Mouse (Mus musculus) liver, embryonic 11.5 days (tissue): ENCODE data around the gene Slc6a5. TPM values are rescaled to one million over a fixed set of nuclear protein-coding genes. Genes with fewer than 3 reads are reported as not detected.

Experiments used
- ATAC-seq: fragments of 200-750 bp; cut with Nextera tagmentation; replicated peaks from 2 replicates; pipeline ENCODE4 v1.8.0; 2017; ENCODE audit warnings: moderate number of reproducible peaks, mild to moderate bottlenecking, moderate TSS enrichment, moderate library complexity; ENCODE audit not compliant: low FRiP score
- DNase-seq: peaks from one replicate; pipeline ENCODE4 v3.0.0-alpha.2; 2017; ENCODE audit warnings: low spot score
- H3K27ac ChIP-seq: fragments of 300-500 bp; sonication (generic); 2 replicates; pipeline ENCODE4 v1.5.1; 2014; ENCODE audit warnings: mild to moderate bottlenecking, low read depth, low read length, control low read depth
- H3K27me3 ChIP-seq: fragments of 300-500 bp; sonication (generic); replicated peaks from 2 replicates; pipeline ENCODE4 v1.6.1; 2014; ENCODE audit warnings: low read length, mixed read lengths; ENCODE audit not compliant: control insufficient read depth, insufficient read depth
- H3K36me3 ChIP-seq: fragments of 300-500 bp; sonication (generic); 2 replicates; pipeline ENCODE4 v1.6.1; 2014; ENCODE audit warnings: mild to moderate bottlenecking, low read length, moderate library complexity, mixed read lengths; ENCODE audit not compliant: control insufficient read depth, insufficient read depth
- H3K4me1 ChIP-seq: fragments of 300-500 bp; sonication (generic); replicated peaks from 2 replicates; pipeline ENCODE4 v1.6.1; 2014; ENCODE audit warnings: low read length, mixed read lengths; ENCODE audit not compliant: control insufficient read depth, insufficient read depth
- H3K4me2 ChIP-seq: fragments of 300-500 bp; sonication (generic); 2 replicates; pipeline ENCODE4 v1.6.1; 2014; ENCODE audit warnings: mild to moderate bottlenecking, control low read depth, moderate library complexity
- H3K4me3 ChIP-seq: fragments of 300-500 bp; sonication (generic); 2 replicates; pipeline ENCODE4 v1.5.1; 2014; ENCODE audit warnings: low read depth, low read length, control low read depth
- H3K9ac ChIP-seq: fragments of 300-500 bp; sonication (generic); 2 replicates; pipeline ENCODE4 v1.6.1; 2014; ENCODE audit warnings: low read depth, low read length, control low read depth
- H3K9me3 ChIP-seq: fragments of 300-500 bp; sonication (generic); 2 replicates; pipeline ENCODE4 v1.6.1; 2016; ENCODE audit warnings: low read length, inconsistent platforms, mixed read lengths; ENCODE audit not compliant: control insufficient read depth
- WGBS: fragments of 180-500 bp; shearing (Covaris S2); extraction: QIAGEN DNeasy Blood & Tissue Kit; methylation state at CpG from one replicate; pipeline ENCODE4 v1.1.7; 2014; 5-methylcytosine and 5-hydroxymethylcytosine counted together
- polyA plus RNA-seq: library from polyadenylated mRNA; unstranded; fragments of >200 nt; fragmentation: Nextera tagmentation; extraction: Ambion mirVana; gene quantifications from 2 replicates; pipeline ENCODE4 v1.2.1, GENCODE M21; 2014

Slc6a5 gene
- polyA plus RNA-seq, 1 experiment from 2014 or later = not detected

DNA sequence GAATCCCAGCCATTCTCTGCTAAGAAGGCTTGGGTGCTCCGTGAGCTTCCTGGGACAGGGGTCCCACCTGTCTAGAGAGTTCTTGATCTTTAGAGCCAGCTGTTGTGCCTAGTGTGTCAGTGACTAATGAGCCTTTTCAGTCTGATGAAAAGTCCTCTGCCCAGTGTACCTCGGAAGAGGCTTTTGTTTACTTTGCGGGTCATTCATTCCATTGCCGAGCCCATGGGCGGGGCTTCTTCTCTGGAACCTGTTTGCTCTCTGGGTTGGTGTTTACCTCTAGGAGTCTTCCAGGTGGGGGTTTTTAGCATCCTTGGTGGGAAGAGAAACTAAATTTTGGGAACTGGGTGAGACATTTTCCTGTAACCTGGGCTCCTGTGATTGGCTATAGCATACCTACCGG is 74.8 kb downstream of the Slc6a5 start:
- H3K27ac ChIP-seq = no peak overlapping the region
- H3K36me3 ChIP-seq = no peaks in the 10 kb centered on the region
- DNase-seq (no peak), ATAC-seq (no peak)
- H3K9ac ChIP-seq = no peak overlapping the region
- H3K4me3 ChIP-seq = no peak overlapping the region
- H3K4me1 ChIP-seq = no peaks in the 10 kb centered on the region
- no peaks in the 10 kb centered on the region; the same call in 1 of the 2 replicates for H3K27me3 ChIP-seq
- H3K9me3 ChIP-seq = no peaks in the 10 kb centered on the region
- 36% methylated on average over 6 of the region's 6 CpGs for WGBS
- H3K4me2 ChIP-seq = no peak overlapping the region

DNA sequence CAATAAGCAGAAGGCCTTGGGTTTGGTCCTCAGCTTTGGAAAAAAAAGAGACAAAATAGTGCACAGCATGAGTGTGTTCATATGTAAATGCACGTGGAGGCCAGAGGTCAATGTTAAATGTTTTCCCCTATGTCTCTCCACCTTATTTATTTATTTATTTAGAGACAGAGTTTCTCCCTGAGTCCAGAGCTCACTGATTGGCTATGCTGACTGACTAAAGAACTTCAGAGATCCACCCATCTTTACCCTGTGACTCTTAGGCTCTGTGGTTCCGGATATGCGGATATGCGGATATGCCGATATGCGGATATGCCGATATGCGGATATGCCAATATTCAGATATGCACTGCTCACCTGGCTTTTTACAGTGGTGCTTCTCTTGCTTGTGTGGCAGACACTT is 76.0 kb downstream of the Slc6a5 start:
- H3K4me2 ChIP-seq = no peak overlapping the region
- no peak overlapping the region for H3K27ac ChIP-seq
- H3K36me3 ChIP-seq = no peaks in the 10 kb centered on the region
- H3K9ac ChIP-seq = no peak overlapping the region
- 92% methylated on average over 8 of the region's 8 CpGs for WGBS
- H3K4me1 ChIP-seq = no peaks in the 10 kb centered on the region
- ATAC-seq = no peak
- no peak for DNase-seq
- H3K4me3 ChIP-seq = no peak overlapping the region
- H3K9me3 ChIP-seq = no peaks in the 10 kb centered on the region
- no peaks in the 10 kb centered on the region for H3K27me3 ChIP-seq

DNA sequence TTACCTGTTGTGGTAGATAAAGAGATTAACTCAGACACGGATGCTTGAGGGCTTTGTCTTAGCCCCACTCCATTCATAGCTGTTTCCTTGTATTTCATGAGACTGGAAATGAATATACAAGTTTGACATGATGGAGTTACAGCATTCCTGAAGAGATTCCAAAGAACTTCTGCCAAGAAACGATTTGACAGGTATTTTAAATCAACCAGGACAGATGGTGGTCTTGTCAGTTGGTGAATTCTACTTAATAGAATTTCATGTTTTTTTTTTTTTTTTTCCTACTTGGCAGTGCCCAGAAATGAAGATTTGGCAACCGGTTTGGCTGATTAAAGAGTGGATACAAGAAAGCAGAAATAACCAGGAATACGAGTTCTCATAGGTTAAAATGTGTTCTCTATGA is 89.4 kb downstream of the Slc6a5 start:
- H3K4me1 ChIP-seq = no peaks in the 10 kb centered on the region
- no peak overlapping the region for H3K4me2 ChIP-seq
- 63% methylated on average over 4 of the region's 4 CpGs for WGBS
- no peak overlapping the region for H3K9ac ChIP-seq
- H3K4me3 ChIP-seq = no peak overlapping the region
- no peaks in the 10 kb centered on the region for H3K27me3 ChIP-seq
- DNase-seq (no peak), ATAC-seq (no peak)
- no peaks in the 10 kb centered on the region for H3K36me3 ChIP-seq
- H3K9me3 ChIP-seq = no peaks in the 10 kb centered on the region
- no peak overlapping the region for H3K27ac ChIP-seq

DNA sequence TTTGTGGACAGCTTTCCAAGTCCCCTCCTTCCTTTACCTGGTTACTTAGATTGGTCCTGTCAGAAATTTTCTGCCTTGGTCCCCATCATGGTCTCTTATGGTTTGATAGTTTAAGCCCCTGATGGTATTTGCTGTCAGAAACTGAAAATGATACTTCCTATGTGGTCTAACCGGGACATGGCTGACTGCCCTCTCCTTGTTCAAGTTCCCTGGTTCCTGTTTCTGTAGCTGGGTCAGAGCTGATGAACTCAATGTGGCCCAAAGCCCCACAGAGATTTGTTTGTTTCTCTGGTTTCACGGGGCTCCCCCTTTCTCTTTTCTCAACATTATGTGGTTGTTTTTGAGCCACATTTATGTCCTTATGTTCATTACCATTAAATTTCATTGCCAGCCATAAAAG is 95.3 kb downstream of the Slc6a5 start:
- H3K27me3 ChIP-seq = no peaks in the 10 kb centered on the region
- H3K4me1 ChIP-seq = no peaks in the 10 kb centered on the region
- no peak overlapping the region for H3K27ac ChIP-seq
- ATAC-seq = no peak
- 60% methylated on average over 2 of the region's 2 CpGs for WGBS
- H3K4me2 ChIP-seq = no peak overlapping the region
- no peak overlapping the region for H3K9ac ChIP-seq
- no peaks in the 10 kb centered on the region for H3K36me3 ChIP-seq
- no peak overlapping the region for H3K4me3 ChIP-seq
- no peak for DNase-seq
- no peaks in the 10 kb centered on the region for H3K9me3 ChIP-seq

Other genes starting within 250 kb of the Slc6a5 start
- gene Htatip2, start 151.0 kb upstream of the Slc6a5 start, polyA plus RNA-seq = 26.1 and 30.1 TPM in 2 replicates
- gene Prmt3, start 131.8 kb upstream of the Slc6a5 start, polyA plus RNA-seq = 65.0 and 71.6 TPM in 2 replicates
- gene Nell1, start 64.7 kb downstream of the Slc6a5 start, polyA plus RNA-seq = 1.1 and 1.7 TPM in 2 replicates